Mouse (Mus musculus) bone marrow macrophage, adult 2 months (primary cell): ENCODE results near the gene Pxmp4.

ENCODE experiments used
- CTCF ChIP-seq: IDR thresholded peaks from 2 replicates; pipeline ENCODE4 v1.5.1; 2012; ENCODE audit warnings: low read depth, mild to moderate bottlenecking, low read length, moderate library complexity
- POLR2A ChIP-seq: IDR thresholded peaks from 2 replicates; pipeline ENCODE4 v1.6.1; 2012; ENCODE audit warnings: mild to moderate bottlenecking, low read depth, low read length, borderline replicate concordance

DNA sequence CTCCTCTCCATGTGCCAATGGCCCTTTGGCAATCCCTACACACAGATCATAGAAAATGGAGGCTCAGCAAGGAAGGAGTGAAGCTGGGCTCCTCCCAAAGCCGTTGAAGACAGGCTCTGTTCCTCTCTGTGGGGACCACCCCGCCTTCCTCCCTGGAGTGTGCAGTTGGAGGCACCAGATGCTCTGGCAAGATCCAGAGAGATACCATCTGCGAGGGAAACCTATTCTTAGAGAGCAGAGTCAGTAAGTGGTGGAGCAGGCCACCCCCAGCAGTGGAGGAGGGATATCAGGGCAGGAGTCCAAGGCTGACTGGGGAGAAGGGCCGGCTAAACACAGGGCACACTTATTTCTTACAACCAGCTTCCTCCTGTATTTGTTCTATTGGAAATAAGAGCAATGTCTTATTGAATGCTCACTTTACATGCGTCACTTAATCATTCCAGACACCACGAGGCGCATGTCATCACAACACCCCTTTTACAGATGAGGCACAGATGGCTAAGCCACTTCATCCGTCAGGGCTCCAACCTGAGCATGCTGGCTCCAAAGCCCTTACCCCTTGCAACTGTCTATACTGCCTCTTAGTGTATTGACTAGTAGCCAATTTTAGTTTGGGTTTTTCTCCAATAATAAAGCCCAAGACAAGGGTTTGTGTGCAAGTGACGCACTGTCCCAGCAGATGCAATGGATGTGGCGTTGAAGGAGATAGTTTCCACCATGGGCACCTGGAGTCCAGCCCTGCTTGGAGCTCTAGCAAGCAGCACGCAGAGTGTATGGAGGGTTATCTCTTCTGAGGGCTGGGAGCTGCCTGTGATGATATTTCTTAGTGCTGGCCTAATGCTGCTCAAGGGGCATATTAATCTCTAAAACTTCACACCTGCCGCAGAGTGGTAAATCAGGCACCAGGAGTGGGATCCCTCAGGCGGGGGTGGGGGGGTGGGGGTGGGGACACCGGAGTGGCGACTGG is 19.3 kb downstream of the Pxmp4 start:
- TF ChIP-seq CTCF = no peak
- TF ChIP-seq POLR2A = no peak
